Comparison of ENCODE assay signal across 11 mouse cellular contexts in genomic region chr3:65124975-65125374, GRCm38 (mm10). TPM values are rescaled to one million over a fixed set of nuclear protein-coding genes. Genes with fewer than 3 reads are reported as not detected.
DNase-seq lines count a peak whose midpoint lies in the region; ATAC-seq and TF ChIP-seq lines count a peak whose summit lies in the region.
"Had no signal": no experiment of that assay in that cellular context is flagged by ENCODE, and none has a peak within 500 bp of the region (broad histone marks: within the 10 kb centered on the region; RNA-seq: fewer than 3 reads in every experiment).

No protein-coding gene starts in this region.

- DNase-seq in lung, embryonic 14.5 days = peak; percentile 34
- no peak for DNase-seq in lung, postnatal 4 days
- DNase-seq in cerebellum, adult 9-10 months = peak; percentile 96
- peak; percentile 64 to 83 for DNase-seq in layer of hippocampus, adult 8-10 months (ENCODE audit: low spot score in 2 of 2)
- peak; percentile 89 for DNase-seq in telencephalon, adult 2 months (ENCODE audit: low read depth, low spot score)
- no peak for DNase-seq in B cell, adult 2 months
- no peak for DNase-seq in urinary bladder, postnatal 14 days (ENCODE audit: low spot score)
- DNase-seq: liver; lung, postnatal 36 days; thymus, postnatal 25 days had no signal

- no peak overlapping the region for H3K27ac ChIP-seq in lung, embryonic 14.5 days (ENCODE audit: low read depth)
- H3K27ac ChIP-seq: kidney, embryonic 15.5 days had no signal

- no peak for TF ChIP-seq CTCF in lung, embryonic 14.5 days (IDR thresholded peaks at IDR 0.05; ENCODE audit: low read depth)

- H3K27me3 ChIP-seq in lung, embryonic 14.5 days (ENCODE audit: insufficient read depth, low read length) = no peaks in the 10 kb centered on the region
- H3K27me3 ChIP-seq: kidney, embryonic 15.5 days had no signal

- ATAC-seq in lung, embryonic 14.5 days (ENCODE audit: insufficient read depth) = no peak

- H3K4me1 ChIP-seq in lung, embryonic 14.5 days (ENCODE audit: insufficient read depth) = no peaks in the 10 kb centered on the region
- H3K4me1 ChIP-seq: kidney, embryonic 15.5 days had no signal

- no peaks in the 10 kb centered on the region for H3K36me3 ChIP-seq in lung, embryonic 14.5 days (ENCODE audit: insufficient read depth)
- H3K36me3 ChIP-seq: kidney, embryonic 15.5 days had no signal

- no peak overlapping the region for H3K9ac ChIP-seq in lung, embryonic 14.5 days
- H3K9ac ChIP-seq: kidney, embryonic 15.5 days had no signal

- H3K4me2 ChIP-seq in lung, embryonic 14.5 days = no peak overlapping the region
- H3K4me2 ChIP-seq: kidney, embryonic 15.5 days had no signal

- WGBS in lung, embryonic 14.5 days = 69% methylated on average over 3 of the region's 3 CpGs

- no peaks in the 10 kb centered on the region for H3K9me3 ChIP-seq in lung, embryonic 14.5 days (ENCODE audit: low read depth, low read length)
- H3K9me3 ChIP-seq: kidney, embryonic 15.5 days had no signal

- no peak overlapping the region for H3K4me3 ChIP-seq in lung, embryonic 14.5 days (ENCODE audit: low read depth, low read length)
- H3K4me3 ChIP-seq: kidney, embryonic 15.5 days had no signal

RNA-seq across cellular contexts. Expression of gene Kcnab1, which starts 15.8 kb away (rescaled TPM):
- 2.6 and 3.1 TPM in 2 replicates for polyA plus RNA-seq in lung, embryonic 14.5 days (2014; fragmentation: Nextera tagmentation; extraction: Ambion mirVana)
- total RNA-seq in layer of hippocampus, adult 8-10 months (2022) = 100 to 1,000 TPM; 146 to 154 (median 147) TPM

Comparison
In these comparisons a context has a peak if more than half of its experiments do, and no peak if none do; other contexts are left out.
1. DNase-seq: peak in lung, embryonic 14.5 days (single experiment), cerebellum, adult 9-10 months (single experiment), layer of hippocampus, adult 8-10 months (2 of 2) and telencephalon, adult 2 months (single experiment); none in lung, postnatal 4 days (0 of 2), B cell, adult 2 months (0 of 2) and urinary bladder, postnatal 14 days (single experiment).